In the genomic region with DNA sequence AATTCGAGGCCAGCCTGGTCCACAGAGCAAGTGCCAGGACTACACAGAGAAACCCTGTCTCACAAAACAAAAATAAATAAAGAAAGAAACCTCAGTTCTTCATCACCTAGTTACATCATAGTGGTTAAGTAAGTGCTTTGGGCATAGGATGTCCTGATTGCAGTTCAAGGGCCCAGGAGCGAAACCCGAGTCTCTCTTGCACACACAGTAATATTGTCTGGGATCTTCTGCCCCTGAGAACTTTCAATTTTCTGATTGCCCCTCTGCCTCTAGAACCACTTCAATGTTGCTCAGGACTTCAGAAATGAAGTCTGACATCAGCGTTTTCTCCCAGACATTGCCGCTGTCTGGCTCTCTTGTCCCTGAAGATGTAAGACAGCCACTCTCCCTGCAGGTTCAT, we compare ENCODE assay signal across 31 mouse cellular contexts.
"Had no signal": no experiment of that assay in that cellular context is flagged by ENCODE, and none has a peak within 500 bp of the region (broad histone marks: within the 10 kb centered on the region; RNA-seq: fewer than 3 reads in every experiment).

No protein-coding gene starts in this region.

- H3K4me3 ChIP-seq: limb, embryonic 10.5 days; limb, embryonic 12.5 days; limb, embryonic 13.5 days; limb, embryonic 15.5 days; liver, embryonic 12.5 days; liver, embryonic 13.5 days; liver, embryonic 15.5 days; lung, embryonic 15.5 days; megakaryocyte, embryonic 14.5 days; midbrain, embryonic 10.5 days; midbrain, embryonic 12.5 days; midbrain, embryonic 13.5 days; midbrain, embryonic 15.5 days; myocyte; neural tube, embryonic 12.5 days had no signal

- H3K9ac ChIP-seq: limb, embryonic 12.5 days; limb, embryonic 13.5 days; limb, embryonic 15.5 days; liver, embryonic 12.5 days; liver, embryonic 13.5 days; liver, embryonic 14.5 days; liver, embryonic 15.5 days; liver, postnatal 0 days; lung, embryonic 14.5 days; lung, embryonic 15.5 days; midbrain, embryonic 12.5 days; midbrain, embryonic 13.5 days; midbrain, embryonic 15.5 days; neural tube, embryonic 12.5 days had no signal

- DNase-seq: left cerebral cortex, postnatal 4 days; liver; liver, embryonic 13.5 days; liver, postnatal 0 days; lung, adult 18-20 months; lung, adult 2 months; lung, embryonic 14.5 days; lung, postnatal 10 days; lung, postnatal 14 days; lung, postnatal 36 days; lung, postnatal 4 days; midbrain, embryonic 14.5 days had no signal

- H3K9me3 ChIP-seq: limb, embryonic 10.5 days; limb, embryonic 12.5 days; limb, embryonic 13.5 days; limb, embryonic 15.5 days; liver, embryonic 12.5 days; liver, embryonic 13.5 days; liver, embryonic 15.5 days; lung, embryonic 15.5 days; midbrain, embryonic 10.5 days; midbrain, embryonic 12.5 days; midbrain, embryonic 13.5 days; midbrain, embryonic 15.5 days; neural tube, embryonic 12.5 days had no signal

- H3K27me3 ChIP-seq: limb, embryonic 12.5 days; limb, embryonic 13.5 days; limb, embryonic 15.5 days; liver, embryonic 12.5 days; liver, embryonic 13.5 days; liver, embryonic 15.5 days; lung, embryonic 15.5 days; megakaryocyte, embryonic 14.5 days; midbrain, embryonic 12.5 days; midbrain, embryonic 13.5 days; midbrain, embryonic 15.5 days; neural tube, embryonic 12.5 days had no signal

- ATAC-seq: liver, embryonic 12.5 days; liver, postnatal 0 days; lung, postnatal 0 days; midbrain, embryonic 13.5 days; midbrain, embryonic 15.5 days; midbrain, embryonic 16.5 days had no signal

- H3K36me3 ChIP-seq: limb, embryonic 10.5 days; limb, embryonic 12.5 days; limb, embryonic 13.5 days; limb, embryonic 15.5 days; liver, embryonic 12.5 days; liver, embryonic 13.5 days; liver, embryonic 15.5 days; lung, embryonic 15.5 days; midbrain, embryonic 10.5 days; midbrain, embryonic 12.5 days; midbrain, embryonic 13.5 days; midbrain, embryonic 15.5 days; neural tube, embryonic 12.5 days had no signal

- H3K4me1 ChIP-seq: limb, embryonic 10.5 days; limb, embryonic 12.5 days; limb, embryonic 13.5 days; limb, embryonic 15.5 days; liver, embryonic 12.5 days; liver, embryonic 13.5 days; liver, embryonic 15.5 days; lung, embryonic 15.5 days; megakaryocyte, embryonic 14.5 days; midbrain, embryonic 10.5 days; midbrain, embryonic 12.5 days; neural tube, embryonic 12.5 days had no signal

- H3K4me2 ChIP-seq: limb, embryonic 12.5 days; limb, embryonic 13.5 days; limb, embryonic 15.5 days; liver, embryonic 11.5 days; liver, embryonic 12.5 days; liver, embryonic 13.5 days; liver, embryonic 15.5 days; lung, embryonic 14.5 days; lung, embryonic 15.5 days; midbrain, embryonic 12.5 days; midbrain, embryonic 13.5 days; midbrain, embryonic 15.5 days; neural tube, embryonic 12.5 days had no signal

- H3K27ac ChIP-seq: limb, embryonic 10.5 days; limb, embryonic 12.5 days; limb, embryonic 13.5 days; limb, embryonic 15.5 days; liver, embryonic 12.5 days; liver, embryonic 13.5 days; liver, embryonic 14.5 days; liver, embryonic 15.5 days; lung, embryonic 15.5 days; macrophage; midbrain, embryonic 10.5 days; midbrain, embryonic 12.5 days; midbrain, embryonic 13.5 days; midbrain, embryonic 15.5 days; neural tube, embryonic 12.5 days had no signal
